Mouse (Mus musculus) cerebral cortex, adult 2 months (tissue): ENCODE data around the gene Endog.

Experiments used
- WGBS: fragments of 180-500 bp; shearing (Covaris S2); methylation state at CpG from one replicate; pipeline ENCODE4 v1.1.7; 2018; 5-methylcytosine and 5-hydroxymethylcytosine counted together

The Endog gene

GRCm38 (mm10) chr2:30211408-30212168 lies 40.3 kb downstream of the Endog start:
- 76% methylated on average over 6 of the region's 6 CpGs for whole genome bisulfite sequencing

DNA sequence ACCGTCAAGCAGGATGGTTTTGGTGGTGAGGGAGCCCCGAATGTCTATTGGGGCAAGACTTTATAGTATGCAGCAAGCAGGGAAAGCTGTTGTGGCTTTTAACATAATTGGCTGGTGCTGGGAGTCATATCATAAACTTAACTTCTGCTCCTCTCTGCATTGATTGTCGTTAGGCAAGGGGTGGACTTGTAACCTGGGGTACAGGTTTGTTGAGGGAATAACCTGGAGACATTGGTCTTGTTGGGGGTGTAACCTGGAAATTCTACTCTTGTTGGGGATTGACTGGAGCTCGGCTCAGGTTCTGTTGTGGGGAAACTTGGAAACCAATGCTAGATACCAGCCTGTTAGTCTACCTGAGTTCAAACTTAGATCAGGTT lies 40.9 kb downstream of the Endog start:
- WGBS = 87% methylated on average over 4 of the region's 4 CpGs

DNA sequence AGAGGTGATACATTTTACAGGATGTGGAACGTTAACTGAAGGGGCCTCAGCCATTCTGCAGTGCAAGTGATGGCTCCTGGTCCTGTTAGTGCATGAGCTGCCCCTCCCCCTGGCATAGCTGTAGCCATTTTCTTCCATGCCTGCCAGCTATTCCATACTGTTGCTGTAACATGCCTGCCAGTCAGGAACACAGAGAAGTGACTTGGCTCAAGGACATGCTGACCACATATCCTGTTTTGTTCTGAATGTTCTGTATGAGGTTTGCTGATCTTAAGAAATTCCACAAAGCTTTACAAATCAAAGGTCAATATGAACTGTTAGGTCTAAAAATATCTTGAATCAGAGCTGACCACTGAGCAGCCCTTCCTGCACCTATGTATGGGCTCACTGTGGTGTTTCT lies 41.7 kb downstream of the Endog start:
- 75% methylated on average over 1 of the region's 1 CpGs for WGBS

DNA sequence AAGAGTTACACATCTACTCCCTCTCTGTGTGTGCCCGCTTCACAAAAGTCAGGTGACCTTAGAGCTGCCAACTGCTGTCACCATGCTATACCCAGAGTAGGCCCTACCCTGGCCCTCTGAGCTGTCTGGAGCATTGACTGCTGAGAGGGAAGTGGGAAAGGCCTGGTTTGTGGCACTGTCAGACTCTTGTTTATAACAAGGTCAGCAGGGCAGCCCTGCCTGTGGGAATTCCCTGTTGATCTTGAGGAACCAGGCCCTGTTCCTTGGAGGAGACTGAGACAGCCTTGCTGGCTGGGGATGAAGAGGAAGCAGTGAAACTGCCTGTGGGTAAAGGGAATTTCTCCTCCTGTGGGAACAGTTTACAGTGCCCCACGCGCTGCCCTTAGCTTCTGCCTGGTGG lies 43.5 kb downstream of the Endog start:
- WGBS = 85% methylated on average over 3 of the region's 3 CpGs

GRCm38 (mm10) chr2:30215493-30215892 lies 44.2 kb downstream of the Endog start:
- WGBS = 83% methylated on average over 6 of the region's 6 CpGs

DNA sequence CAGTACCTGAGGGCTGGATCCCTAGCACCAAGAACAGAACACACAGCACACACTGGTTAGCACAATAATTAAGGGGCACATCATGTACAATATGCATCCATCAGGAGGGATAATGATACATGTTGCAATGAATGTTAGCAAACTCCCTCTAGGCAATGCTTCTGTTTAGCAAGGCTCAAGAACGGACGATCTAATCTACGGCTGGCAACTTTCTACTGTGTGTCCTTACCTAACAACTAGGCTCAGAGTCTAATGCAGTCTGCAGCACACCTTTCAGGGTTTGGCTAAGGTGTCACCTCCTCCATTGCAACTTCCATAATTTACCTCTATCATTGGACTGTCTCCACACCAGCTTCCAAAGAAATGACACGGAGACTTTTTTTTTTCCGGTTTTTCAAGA lies 45.0 kb downstream of the Endog start:
- 92% methylated on average over 5 of the region's 5 CpGs for WGBS
